Mouse (Mus musculus): ENCODE measurements around the gene Senp2. TPM values are rescaled to one million over a fixed set of nuclear protein-coding genes. Genes with fewer than 3 reads are reported as not detected.
"Not testable (repeated sequence)": the region's sequence is repeated elsewhere in the genome, so short reads cannot be mapped to it uniquely, and the experiment has no call there.

Senp2 gene
- total and polyA plus RNA-seq, 3 experiments = 31.7 to 54.7 TPM; not detected in 1

DNA sequence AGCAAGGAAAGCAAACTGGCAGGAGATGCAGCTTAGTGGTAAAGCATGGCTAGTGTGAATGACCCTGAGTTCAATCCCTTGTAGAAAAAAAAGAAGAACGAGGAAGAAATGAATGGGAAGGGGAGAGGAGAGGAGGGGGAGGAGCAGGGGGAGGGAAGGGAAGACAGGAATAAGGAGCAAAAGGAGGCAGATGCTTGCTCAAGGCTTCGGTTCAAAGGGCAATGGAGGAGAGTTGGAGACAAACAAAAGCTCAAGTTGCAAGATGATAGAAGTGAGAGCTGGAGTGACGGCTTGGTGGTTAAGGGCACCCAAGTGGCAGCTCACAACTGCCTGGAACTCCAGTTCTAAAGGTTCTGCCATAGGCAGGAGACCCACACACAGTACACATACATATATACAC, 23.1 kb upstream of the Senp2 start:
- Histone ChIP-seq H3K27ac (ENCODE audit: control insufficient read depth, low read depth, low read length) (no peak overlapping the region), H3K4me1 (ENCODE audit: control insufficient read depth in 1 of 2, insufficient read depth in 2 of 2, low read length in 2 of 2) (no peaks in the 10 kb centered on the region), H3K9me3 (replicated peaks; ENCODE audit: insufficient read depth, low read length) (no peaks in the 10 kb centered on the region), H3K4me3 (ENCODE audit: control insufficient read depth in 1 of 2, insufficient read depth in 1 of 2, low read depth in 2 of 2, low read length in 2 of 2) (no peak overlapping the region), H3K9ac (ENCODE audit: control insufficient read depth, low read depth, low read length, poor library complexity, severe bottlenecking) (no peak overlapping the region), H3K27me3 (ENCODE audit: control insufficient read depth in 1 of 2, insufficient read depth in 2 of 2, low read length in 2 of 2) (peaks cover 0 to 2% of the 10 kb centered on the region in 2 experiments; a peak in 1 of 4 replicates), H3K79me2 (ENCODE audit: control insufficient read depth, insufficient read depth, low read length, poor library complexity) (no peaks in the 10 kb centered on the region), H3K36me3 (ENCODE audit: control insufficient read depth in 1 of 2, insufficient read depth in 2 of 2, low read length in 2 of 2) (no peaks in the 10 kb centered on the region)
- TF ChIP-seq NELFE (IDR thresholded peaks at IDR 0.05; ENCODE audit: low read depth, low read length) (no peak), GATA1 (IDR thresholded peaks at IDR 0.05; ENCODE audit: low read depth, low read length) (no peak), MAFK (IDR thresholded peaks at IDR 0.05; ENCODE audit: borderline replicate concordance, low read depth, low read length) (no peak), CHD2 (IDR thresholded peaks at IDR 0.05; ENCODE audit: low read length) (no peak), SMC3 (IDR thresholded peaks at IDR 0.05; ENCODE audit: low read depth, low read length) (no peak), UBTF (IDR thresholded peaks at IDR 0.05; ENCODE audit: borderline replicate concordance, insufficient read depth, low read depth, low read length) (no peak), POLR2AphosphoS2 (IDR thresholded peaks at IDR 0.05; ENCODE audit: low read length) (no peak), CHD1 (IDR thresholded peaks at IDR 0.05; ENCODE audit: low read depth, low read length) (no peak), MEF2A (IDR thresholded peaks at IDR 0.05; ENCODE audit: extremely low read depth, insufficient replicate concordance, low read depth, low read length, poor library complexity, severe bottlenecking) (no peak), KAT2A (conservative IDR thresholded peaks at IDR 0.05; ENCODE audit: low read depth, low read length) (no peak), HCFC1 (IDR thresholded peaks at IDR 0.05; ENCODE audit: low read depth, low read length) (no peak), SIN3A (IDR thresholded peaks at IDR 0.05; ENCODE audit: low read length) (no peak), ZKSCAN1 (IDR thresholded peaks at IDR 0.05; ENCODE audit: low read depth, low read length) (no peak)
- DNase-seq (ENCODE audit: low read depth, low spot score) = no peak

DNA sequence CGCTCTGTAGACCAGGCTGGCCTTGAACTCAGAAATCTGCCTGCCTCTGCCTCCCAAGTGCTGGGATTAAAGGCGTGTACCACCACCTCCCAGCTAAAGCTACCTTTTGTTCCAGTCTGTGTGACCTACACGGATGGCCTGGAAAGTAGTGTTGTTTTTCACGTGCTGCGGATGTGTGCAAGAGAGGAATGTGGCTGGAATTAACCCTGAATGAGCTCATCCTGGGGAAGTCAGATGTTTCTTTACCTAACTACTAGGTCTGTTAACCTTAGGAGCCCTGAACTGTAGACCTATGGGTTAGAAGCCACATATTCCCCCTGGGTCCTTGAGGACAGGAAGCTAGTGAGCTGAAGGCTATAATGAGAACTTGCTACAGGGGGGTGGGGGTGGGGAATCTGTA, 21.3 kb upstream of the Senp2 start:
- no peaks in the 10 kb centered on the region for H3K79me2 ChIP-seq (ENCODE audit: control insufficient read depth, insufficient read depth, low read length, poor library complexity)
- H3K4me3 ChIP-seq (ENCODE audit: control insufficient read depth in 1 of 2, insufficient read depth in 1 of 2, low read depth in 2 of 2, low read length in 2 of 2) = no peak overlapping the region
- no peaks in the 10 kb centered on the region for H3K4me1 ChIP-seq (ENCODE audit: control insufficient read depth in 1 of 2, insufficient read depth in 2 of 2, low read length in 2 of 2)
- no peak overlapping the region for H3K27ac ChIP-seq (ENCODE audit: control insufficient read depth, low read depth, low read length)
- H3K36me3 ChIP-seq (ENCODE audit: control insufficient read depth in 1 of 2, insufficient read depth in 2 of 2, low read length in 2 of 2) = no peaks in the 10 kb centered on the region
- no peak overlapping the region for H3K9ac ChIP-seq (ENCODE audit: control insufficient read depth, low read depth, low read length, poor library complexity, severe bottlenecking)
- peaks cover 0 to 2% of the 10 kb centered on the region in 2 experiments; a peak in 1 of 4 replicates for H3K27me3 ChIP-seq (ENCODE audit: control insufficient read depth in 1 of 2, insufficient read depth in 2 of 2, low read length in 2 of 2)
- DNase-seq (ENCODE audit: low read depth, low spot score) = no peak
- TF ChIP-seq UBTF (IDR thresholded peaks at IDR 0.05; ENCODE audit: borderline replicate concordance, insufficient read depth, low read depth, low read length) (no peak), MYB (IDR thresholded peaks at IDR 0.05; ENCODE audit: low read depth, low read length) (no peak), ZMIZ1 (IDR thresholded peaks at IDR 0.05; ENCODE audit: low read depth, low read length) (no peak), TCF12 (IDR thresholded peaks at IDR 0.05; ENCODE audit: low read depth, low read length) (no peak), ZKSCAN1 (IDR thresholded peaks at IDR 0.05; ENCODE audit: low read depth, low read length) (no peak), SIN3A (IDR thresholded peaks at IDR 0.05; ENCODE audit: low read length) (no peak), POLR2A (IDR thresholded peaks at IDR 0.05; ENCODE audit: control insufficient read depth in 1 of 2, insufficient read depth in 1 of 2, low read depth in 1 of 2, low read length in 2 of 2, poor library complexity in 1 of 2) (no peak), GABPA (IDR thresholded peaks at IDR 0.05; ENCODE audit: low read depth, low read length) (no peak), SMC3 (IDR thresholded peaks at IDR 0.05; ENCODE audit: low read depth, low read length) (no peak), TAL1 (IDR thresholded peaks at IDR 0.05; ENCODE audit: low read length) (no peak), CTCF (IDR thresholded peaks at IDR 0.05 in 2 of 3, conservative IDR thresholded peaks at IDR 0.05 in 1 of 3; ENCODE audit: control insufficient read depth in 1 of 3, insufficient read depth in 1 of 3, low read depth in 2 of 3, low read length in 3 of 3, poor library complexity in 1 of 3, severe bottlenecking in 1 of 3) (no peak), ZC3H11A (IDR thresholded peaks at IDR 0.05; ENCODE audit: low read depth, low read length) (no peak), ELF1 (IDR thresholded peaks at IDR 0.05; ENCODE audit: low read depth, low read length) (no peak), USF1 (IDR thresholded peaks at IDR 0.05; ENCODE audit: low read depth, low read length) (no peak), RCOR1 (IDR thresholded peaks at IDR 0.05; ENCODE audit: low read depth, low read length) (no peak)
- no peaks in the 10 kb centered on the region for H3K9me3 ChIP-seq (replicated peaks; ENCODE audit: insufficient read depth, low read length)

DNA sequence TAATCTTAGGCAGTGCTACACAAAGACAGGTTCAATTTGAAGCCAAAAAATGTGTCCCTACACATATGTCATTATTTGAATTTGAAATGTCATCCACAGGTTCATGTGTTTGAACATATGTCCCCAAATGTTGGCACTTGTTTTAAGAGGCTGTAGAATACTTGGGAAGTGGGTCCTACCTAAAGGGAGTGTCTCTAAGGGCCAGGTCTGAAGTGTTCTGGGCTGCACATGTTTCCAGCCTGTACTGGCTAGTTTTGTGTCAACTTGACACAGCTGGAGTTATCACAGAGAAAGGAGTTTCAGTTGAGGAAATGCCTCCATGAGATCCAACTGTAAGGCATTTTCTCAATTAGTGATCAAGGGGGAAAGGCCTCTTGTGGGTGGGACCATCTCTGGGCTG, 18.4 kb upstream of the Senp2 start:
- DNase-seq (ENCODE audit: low read depth, low spot score); H3K4me3 ChIP-seq (ENCODE audit: control insufficient read depth in 1 of 2, insufficient read depth in 1 of 2, low read depth in 2 of 2, low read length in 2 of 2): not testable (repeated sequence)

More for the DNA sequence above, 18.4 kb upstream of the Senp2 start:
- H3K27ac ChIP-seq (ENCODE audit: control insufficient read depth, low read depth, low read length); H3K4me1 ChIP-seq (ENCODE audit: control insufficient read depth in 1 of 2, insufficient read depth in 2 of 2, low read length in 2 of 2); H3K9me3 ChIP-seq (replicated peaks; ENCODE audit: insufficient read depth, low read length); H3K79me2 ChIP-seq (ENCODE audit: control insufficient read depth, insufficient read depth, low read length, poor library complexity); H3K36me3 ChIP-seq (ENCODE audit: control insufficient read depth in 1 of 2, insufficient read depth in 2 of 2, low read length in 2 of 2); H3K27me3 ChIP-seq (ENCODE audit: control insufficient read depth in 1 of 2, insufficient read depth in 2 of 2, low read length in 2 of 2); H3K9ac ChIP-seq (ENCODE audit: control insufficient read depth, low read depth, low read length, poor library complexity, severe bottlenecking): not testable (repeated sequence)
